Mouse (Mus musculus): ENCODE data around the gene Pcbp2.

DNA sequence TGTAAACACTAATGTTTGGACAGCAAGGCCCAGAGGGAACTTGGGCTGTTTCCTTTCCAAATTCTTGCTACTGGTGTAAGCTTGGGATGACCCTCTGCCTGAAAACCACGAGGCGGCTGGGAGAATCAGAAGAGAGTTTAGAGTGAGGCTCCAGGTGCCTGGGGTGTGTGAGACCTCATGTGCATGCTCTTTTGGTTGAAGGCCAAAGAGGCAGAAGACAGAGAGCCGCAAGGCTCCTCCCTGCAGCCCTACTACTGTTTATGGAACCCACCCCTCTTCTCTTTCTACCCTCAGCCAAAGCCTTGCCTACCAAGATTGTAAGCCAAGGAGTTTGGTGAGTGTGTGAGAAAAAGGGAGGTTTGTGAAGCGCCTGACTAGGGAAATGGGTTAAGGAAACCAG, 45.5 kb downstream of the Pcbp2 start:
- TF ChIP-seq CTCF (IDR thresholded peaks at IDR 0.05; ENCODE audit: insufficient read depth, low read depth, low read length) = no peak
- TF ChIP-seq POLR2A (IDR thresholded peaks at IDR 0.05; ENCODE audit: insufficient read depth, low read depth, low read length) = no peak

Data from olfactory bulb, adult 2 months (tissue).